Mouse (Mus musculus): ENCODE measurements around the gene Zbtb4. TPM values are rescaled to one million over a fixed set of nuclear protein-coding genes. Genes with fewer than 3 reads are reported as not detected.

Gene Zbtb4
- polyA plus RNA-seq, 1 experiment from 2014 or later: 3.6 TPM

GRCm38 (mm10) chr11:69816520-69816919 lies 50.8 kb downstream of the Zbtb4 start:
- WGBS: 92% methylated on average over 12 of the region's 12 CpGs
- Histone ChIP-seq H3K27ac (ENCODE audit: low read length) (no peak overlapping the region), H3K4me2 (ENCODE audit: low read length) (no peak overlapping the region), H3K9me3 (ENCODE audit: control insufficient read depth, low read length) (no peaks in the 10 kb centered on the region), H3K9ac (replicated peaks; ENCODE audit: low read depth, low read length) (no peak overlapping the region), H3K27me3 (replicated peaks; ENCODE audit: control insufficient read depth, insufficient read depth, low read length) (no peaks in the 10 kb centered on the region), H3K4me3 (replicated peaks; ENCODE audit: low read length) (no peak overlapping the region), H3K4me1 (replicated peaks; ENCODE audit: control insufficient read depth, insufficient read depth, low read length) (no peaks in the 10 kb centered on the region), H3K36me3 (ENCODE audit: control insufficient read depth, insufficient read depth) (no peaks in the 10 kb centered on the region)
- no peak for ATAC-seq

GRCm38 (mm10) chr11:69818365-69818764 lies 52.7 kb downstream of the Zbtb4 start, which contains the start of gene Spem2:
Gene Spem2, minus strand, starts transcription at chr11:69818465.
- WGBS: 88% methylated on average over 2 of the region's 2 CpGs
- ATAC-seq: no peak
- Histone ChIP-seq H3K9ac (replicated peaks; ENCODE audit: low read depth, low read length) (no peak within 1 kb of the TSS), H3K27ac (ENCODE audit: low read length) (no peak within 1 kb of the TSS), H3K4me1 (replicated peaks; ENCODE audit: control insufficient read depth, insufficient read depth, low read length) (no peaks in the 10 kb centered on the region), H3K4me2 (ENCODE audit: low read length) (no peak within 1 kb of the TSS), H3K4me3 (replicated peaks; ENCODE audit: low read length) (no peak within 1 kb of the TSS), H3K36me3 (ENCODE audit: control insufficient read depth, insufficient read depth) (no peaks in the 10 kb centered on the region), H3K27me3 (replicated peaks; ENCODE audit: control insufficient read depth, insufficient read depth, low read length) (no peaks in the 10 kb centered on the region), H3K9me3 (ENCODE audit: control insufficient read depth, low read length) (no peaks in the 10 kb centered on the region)

- Histone ChIP-seq H3K9ac (replicated peaks; ENCODE audit: low read depth, low read length) (no peak overlapping the region), H3K36me3 (ENCODE audit: control insufficient read depth, insufficient read depth) (peaks cover under 1% of the 10 kb centered on the region; the same call in 1 of the 2 replicates), H3K4me3 (replicated peaks; ENCODE audit: low read length) (no peak overlapping the region), H3K27ac (ENCODE audit: low read length) (no peak overlapping the region), H3K4me2 (ENCODE audit: low read length) (no peak overlapping the region), H3K4me1 (replicated peaks; ENCODE audit: control insufficient read depth, insufficient read depth, low read length) (no peaks in the 10 kb centered on the region), H3K27me3 (replicated peaks; ENCODE audit: control insufficient read depth, insufficient read depth, low read length) (no peaks in the 10 kb centered on the region), H3K9me3 (ENCODE audit: control insufficient read depth, low read length) (no peaks in the 10 kb centered on the region)
- ATAC-seq: no peak
- 92% methylated on average over 8 of the region's 8 CpGs for WGBS
Measured at GRCm38 (mm10) chr11:69818871-69819270, 53.2 kb downstream of the Zbtb4 start.

GRCm38 (mm10) chr11:69822080-69822479 lies 56.4 kb downstream of the Zbtb4 start, which contains the start of gene Spem1:
Gene Spem1, minus strand, starts transcription at chr11:69822180.
- H3K4me3 ChIP-seq (replicated peaks; ENCODE audit: low read length): no peak within 1 kb of the TSS
- no peaks in the 10 kb centered on the region for H3K4me1 ChIP-seq (replicated peaks; ENCODE audit: control insufficient read depth, insufficient read depth, low read length)
- no peaks in the 10 kb centered on the region for H3K27me3 ChIP-seq (replicated peaks; ENCODE audit: control insufficient read depth, insufficient read depth, low read length)
- WGBS: 86% methylated on average over 3 of the region's 3 CpGs
- H3K36me3 ChIP-seq (ENCODE audit: control insufficient read depth, insufficient read depth): peaks cover 19% of the 10 kb centered on the region
- H3K9ac ChIP-seq (replicated peaks; ENCODE audit: low read depth, low read length): no peak within 1 kb of the TSS
- H3K27ac ChIP-seq (ENCODE audit: low read length): no peak within 1 kb of the TSS
- H3K4me2 ChIP-seq (ENCODE audit: low read length): no peak within 1 kb of the TSS
- H3K9me3 ChIP-seq (ENCODE audit: control insufficient read depth, low read length): no peaks in the 10 kb centered on the region
- no peak for ATAC-seq

GRCm38 (mm10) chr11:69823456-69823855 lies 57.7 kb downstream of the Zbtb4 start:
- no peak overlapping the region for H3K4me2 ChIP-seq (ENCODE audit: low read length)
- WGBS: 80% methylated on average over 2 of the region's 2 CpGs
- H3K9me3 ChIP-seq (ENCODE audit: control insufficient read depth, low read length): no peaks in the 10 kb centered on the region
- no peaks in the 10 kb centered on the region for H3K4me1 ChIP-seq (replicated peaks; ENCODE audit: control insufficient read depth, insufficient read depth, low read length)
- H3K27me3 ChIP-seq (replicated peaks; ENCODE audit: control insufficient read depth, insufficient read depth, low read length): no peaks in the 10 kb centered on the region
- H3K27ac ChIP-seq (ENCODE audit: low read length): no peak overlapping the region
- no peak overlapping the region for H3K4me3 ChIP-seq (replicated peaks; ENCODE audit: low read length)
- peaks cover 32% of the 10 kb centered on the region for H3K36me3 ChIP-seq (ENCODE audit: control insufficient read depth, insufficient read depth)
- no peak overlapping the region for H3K9ac ChIP-seq (replicated peaks; ENCODE audit: low read depth, low read length)
- ATAC-seq: no peak

- no peak overlapping the region for H3K4me2 ChIP-seq (ENCODE audit: low read length)
- no peak overlapping the region for H3K9ac ChIP-seq (replicated peaks; ENCODE audit: low read depth, low read length)
- H3K4me3 ChIP-seq (replicated peaks; ENCODE audit: low read length): no peak overlapping the region
- ATAC-seq: no peak
- peaks cover 39% of the 10 kb centered on the region for H3K36me3 ChIP-seq (ENCODE audit: control insufficient read depth, insufficient read depth)
- H3K9me3 ChIP-seq (ENCODE audit: control insufficient read depth, low read length): no peaks in the 10 kb centered on the region
- H3K27ac ChIP-seq (ENCODE audit: low read length): no peak overlapping the region
- H3K4me1 ChIP-seq (replicated peaks; ENCODE audit: control insufficient read depth, insufficient read depth, low read length): peaks cover 8% of the 10 kb centered on the region
- 51% methylated on average over 5 of the region's 5 CpGs for WGBS
- H3K27me3 ChIP-seq (replicated peaks; ENCODE audit: control insufficient read depth, insufficient read depth, low read length): no peaks in the 10 kb centered on the region
Measured at GRCm38 (mm10) chr11:69828832-69829231, 63.1 kb downstream of the Zbtb4 start.

GRCm38 (mm10) chr11:69833554-69833953 lies 67.8 kb downstream of the Zbtb4 start:
- Histone ChIP-seq H3K27ac (ENCODE audit: low read length) (no peak overlapping the region), H3K4me1 (replicated peaks; ENCODE audit: control insufficient read depth, insufficient read depth, low read length) (peaks cover 31% of the 10 kb centered on the region), H3K36me3 (ENCODE audit: control insufficient read depth, insufficient read depth) (peaks cover 7% of the 10 kb centered on the region; the same call in 1 of the 2 replicates), H3K9me3 (ENCODE audit: control insufficient read depth, low read length) (no peaks in the 10 kb centered on the region), H3K4me3 (replicated peaks; ENCODE audit: low read length) (peak overlapping the region; percentile 79), H3K27me3 (replicated peaks; ENCODE audit: control insufficient read depth, insufficient read depth, low read length) (no peaks in the 10 kb centered on the region), H3K4me2 (ENCODE audit: low read length) (peak overlapping the region; percentile 93), H3K9ac (replicated peaks; ENCODE audit: low read depth, low read length) (peak overlapping the region; percentile 92)
- WGBS: 54% methylated on average over 8 of the region's 8 CpGs
- ATAC-seq: no peak

Other genes with a start within 250 kb of the Zbtb4 start
- gene Dnah2, start 216.8 kb upstream of the Zbtb4 start, polyA plus RNA-seq (2015; fragmentation: Nextera tagmentation; extraction: Ambion mirVana): 3.5 and 3.7 TPM in 2 replicates
- gene Efnb3, start 205.7 kb upstream of the Zbtb4 start, polyA plus RNA-seq (2015; fragmentation: Nextera tagmentation; extraction: Ambion mirVana): 95.7 and 123 TPM in 2 replicates
- 27.3 and 28.6 TPM in 2 replicates for gene Wrap53, start 185.7 kb upstream of the Zbtb4 start, polyA plus RNA-seq (2015; fragmentation: Nextera tagmentation; extraction: Ambion mirVana)
- 103 and 109 TPM in 2 replicates for gene Trp53, start 185.6 kb upstream of the Zbtb4 start, polyA plus RNA-seq (2015; fragmentation: Nextera tagmentation; extraction: Ambion mirVana)
- 30.2 and 33.8 TPM in 2 replicates for gene Atp1b2, start 160.0 kb upstream of the Zbtb4 start, polyA plus RNA-seq (2015; fragmentation: Nextera tagmentation; extraction: Ambion mirVana)
- gene Shbg, start 148.0 kb upstream of the Zbtb4 start, polyA plus RNA-seq (2015; fragmentation: Nextera tagmentation; extraction: Ambion mirVana): not detected in 2 replicates
- 17.3 and 23.8 TPM in 2 replicates for gene Sat2, start 143.9 kb upstream of the Zbtb4 start, polyA plus RNA-seq (2015; fragmentation: Nextera tagmentation; extraction: Ambion mirVana)
- 37.1 and 47.7 TPM in 2 replicates for gene Fxr2, start 132.9 kb upstream of the Zbtb4 start, polyA plus RNA-seq (2015; fragmentation: Nextera tagmentation; extraction: Ambion mirVana)
- not detected in 2 replicates for gene Sox15, start 110.6 kb upstream of the Zbtb4 start, polyA plus RNA-seq (2015; fragmentation: Nextera tagmentation; extraction: Ambion mirVana)
- 82.1 and 90.4 TPM in 2 replicates for gene Mpdu1, start 103.3 kb upstream of the Zbtb4 start, polyA plus RNA-seq (2015; fragmentation: Nextera tagmentation; extraction: Ambion mirVana)
- 6.4 and 7.8 TPM in 2 replicates for gene Cd68, start 99.8 kb upstream of the Zbtb4 start, polyA plus RNA-seq (2015; fragmentation: Nextera tagmentation; extraction: Ambion mirVana)
- gene Eif4a1, start 93.5 kb upstream of the Zbtb4 start, polyA plus RNA-seq (2015; fragmentation: Nextera tagmentation; extraction: Ambion mirVana): 563 and 599 TPM in 2 replicates
- gene Senp3, start 83.8 kb upstream of the Zbtb4 start, polyA plus RNA-seq (2015; fragmentation: Nextera tagmentation; extraction: Ambion mirVana): 97.0 and 115 TPM in 2 replicates
- gene Tnfsf13, start 80.1 kb upstream of the Zbtb4 start, polyA plus RNA-seq (2015; fragmentation: Nextera tagmentation; extraction: Ambion mirVana): 0.34 and 0.46 TPM in 2 replicates
- 1.1 and 1.2 TPM in 2 replicates for gene Tnfsf12, start 70.1 kb upstream of the Zbtb4 start, polyA plus RNA-seq (2015; fragmentation: Nextera tagmentation; extraction: Ambion mirVana)
- gene Tnfsfm13, start 69.8 kb upstream of the Zbtb4 start, polyA plus RNA-seq (2015; fragmentation: Nextera tagmentation; extraction: Ambion mirVana): 0.81 and 1.2 TPM in 2 replicates
- gene Polr2a, start 7.3 kb upstream of the Zbtb4 start, polyA plus RNA-seq (2015; fragmentation: Nextera tagmentation; extraction: Ambion mirVana): 16.4 and 18.1 TPM in 2 replicates
- 0.16 and 0.18 TPM in 2 replicates for gene Slc35g3, start 3.9 kb upstream of the Zbtb4 start, polyA plus RNA-seq (2015; fragmentation: Nextera tagmentation; extraction: Ambion mirVana)
- gene Chrnb1, start 30.0 kb downstream of the Zbtb4 start, polyA plus RNA-seq (2015; fragmentation: Nextera tagmentation; extraction: Ambion mirVana): 1.2 TPM in 2 replicates
- gene Fgf11, start 35.9 kb downstream of the Zbtb4 start, polyA plus RNA-seq (2015; fragmentation: Nextera tagmentation; extraction: Ambion mirVana): 5.2 and 5.9 TPM in 2 replicates
- gene Tmem102, start 39.7 kb downstream of the Zbtb4 start, polyA plus RNA-seq (2015; fragmentation: Nextera tagmentation; extraction: Ambion mirVana): 0.45 and 0.77 TPM in 2 replicates
- gene Gm39566, start 49.4 kb downstream of the Zbtb4 start, polyA plus RNA-seq (2015; fragmentation: Nextera tagmentation; extraction: Ambion mirVana): not detected in 2 replicates
- not detected in 2 replicates for gene Spem2, start 52.6 kb downstream of the Zbtb4 start, polyA plus RNA-seq (2015; fragmentation: Nextera tagmentation; extraction: Ambion mirVana)
- gene Spem1, start 56.3 kb downstream of the Zbtb4 start, polyA plus RNA-seq (2015; fragmentation: Nextera tagmentation; extraction: Ambion mirVana): 0.72 and 0.75 TPM in 2 replicates
- 18.7 and 22.8 TPM in 2 replicates for gene Nlgn2, start 71.9 kb downstream of the Zbtb4 start, polyA plus RNA-seq (2015; fragmentation: Nextera tagmentation; extraction: Ambion mirVana)
- gene Tmem256, start 72.6 kb downstream of the Zbtb4 start, polyA plus RNA-seq (2015; fragmentation: Nextera tagmentation; extraction: Ambion mirVana): 254 and 272 TPM in 2 replicates
- 55.0 and 57.7 TPM in 2 replicates for gene Plscr3, start 80.5 kb downstream of the Zbtb4 start, polyA plus RNA-seq (2015; fragmentation: Nextera tagmentation; extraction: Ambion mirVana)
- gene Tnk1, start 92.8 kb downstream of the Zbtb4 start, polyA plus RNA-seq (2015; fragmentation: Nextera tagmentation; extraction: Ambion mirVana): 0.29 and 0.39 TPM in 2 replicates
- gene Tmem95, start 112.1 kb downstream of the Zbtb4 start, polyA plus RNA-seq (2015; fragmentation: Nextera tagmentation; extraction: Ambion mirVana): not detected in 2 replicates
- gene Kctd11, start 115.5 kb downstream of the Zbtb4 start, polyA plus RNA-seq (2015; fragmentation: Nextera tagmentation; extraction: Ambion mirVana): 1.3 and 1.9 TPM in 2 replicates
- 0.48 and 0.49 TPM in 2 replicates for gene Acap1, start 129.6 kb downstream of the Zbtb4 start, polyA plus RNA-seq (2015; fragmentation: Nextera tagmentation; extraction: Ambion mirVana)
- 16.4 and 18.5 TPM in 2 replicates for gene 2810408A11Rik, start 135.1 kb downstream of the Zbtb4 start, polyA plus RNA-seq (2015; fragmentation: Nextera tagmentation; extraction: Ambion mirVana)
- gene Neurl4, start 135.2 kb downstream of the Zbtb4 start, polyA plus RNA-seq (2015; fragmentation: Nextera tagmentation; extraction: Ambion mirVana): 19.0 and 21.5 TPM in 2 replicates
- gene Gps2, start 148.0 kb downstream of the Zbtb4 start, polyA plus RNA-seq (2015; fragmentation: Nextera tagmentation; extraction: Ambion mirVana): 81.2 and 91.8 TPM in 2 replicates
- gene Eif5a, start 156.0 kb downstream of the Zbtb4 start, polyA plus RNA-seq (2015; fragmentation: Nextera tagmentation; extraction: Ambion mirVana): 1,142 and 1,181 TPM in 2 replicates
- gene Ybx2, start 169.9 kb downstream of the Zbtb4 start, polyA plus RNA-seq (2015; fragmentation: Nextera tagmentation; extraction: Ambion mirVana): 3.3 and 3.4 TPM in 2 replicates
- 6.6 and 6.7 TPM in 2 replicates for gene Slc2a4, start 182.3 kb downstream of the Zbtb4 start, polyA plus RNA-seq (2015; fragmentation: Nextera tagmentation; extraction: Ambion mirVana)
- 0.84 TPM in 1 of 2 replicates, not detected in the other for gene Cldn7, start 198.9 kb downstream of the Zbtb4 start, polyA plus RNA-seq (2015; fragmentation: Nextera tagmentation; extraction: Ambion mirVana)
- 19.0 and 24.6 TPM in 2 replicates for gene Ctdnep1, start 215.2 kb downstream of the Zbtb4 start, polyA plus RNA-seq (2015; fragmentation: Nextera tagmentation; extraction: Ambion mirVana)
- gene Elp5, start 216.6 kb downstream of the Zbtb4 start, polyA plus RNA-seq (2015; fragmentation: Nextera tagmentation; extraction: Ambion mirVana): 166 and 167 TPM in 2 replicates
- gene Gabarap, start 225.2 kb downstream of the Zbtb4 start, polyA plus RNA-seq (2015; fragmentation: Nextera tagmentation; extraction: Ambion mirVana): 563 and 565 TPM in 2 replicates
- gene Phf23, start 229.9 kb downstream of the Zbtb4 start, polyA plus RNA-seq (2015; fragmentation: Nextera tagmentation; extraction: Ambion mirVana): 63.7 and 66.8 TPM in 2 replicates
- 34.6 and 34.7 TPM in 2 replicates for gene Dvl2, start 234.7 kb downstream of the Zbtb4 start, polyA plus RNA-seq (2015; fragmentation: Nextera tagmentation; extraction: Ambion mirVana)
- 60.2 and 60.6 TPM in 2 replicates for gene Acadvl, start 249.5 kb downstream of the Zbtb4 start, polyA plus RNA-seq (2015; fragmentation: Nextera tagmentation; extraction: Ambion mirVana)

All from forebrain, embryonic 16.5 days (tissue).